Mouse (Mus musculus) G1E (cell line): ENCODE measurements around the gene Nck2. TPM values are rescaled to one million over a fixed set of nuclear protein-coding genes. Genes with fewer than 3 reads are reported as not detected.

Source experiments
- ATAC-seq: 2 replicates; pipeline ENCODE4 v1.8.0; 2016; ENCODE audit warnings: mild to moderate bottlenecking; ENCODE audit not compliant: insufficient number of reproducible peaks, poor library complexity, low FRiP score, severe bottlenecking; ENCODE audit errors: extremely low read depth
- DNase-seq: peaks from one replicate; pipeline ENCODE4 v3.0.0; 2012; ENCODE audit warnings: low spot score
- H3K27me3 ChIP-seq: 2 replicates; pipeline ENCODE4 v1.6.1; 2012; ENCODE audit warnings: mild to moderate bottlenecking, low read length, inconsistent platforms; ENCODE audit not compliant: insufficient read depth
- H3K36me3 ChIP-seq: replicated peaks from 2 replicates; pipeline ENCODE3; 2012; ENCODE audit warnings: mild to moderate bottlenecking, inconsistent platforms
- H3K4me1 ChIP-seq: 2 replicates; pipeline ENCODE4 v1.6.1; 2012; ENCODE audit warnings: low read depth, low read length, inconsistent platforms, mixed read lengths; ENCODE audit not compliant: insufficient read depth
- H3K4me3 ChIP-seq: 2 replicates; pipeline ENCODE4 v1.5.1; 2012; ENCODE audit warnings: low read depth, mild to moderate bottlenecking, inconsistent platforms, low read length, moderate library complexity, mixed read lengths
- H3K9me3 ChIP-seq: replicated peaks from 2 replicates; pipeline ENCODE4 v1.6.1; 2012; ENCODE audit warnings: inconsistent platforms
- CTCF ChIP-seq: IDR thresholded peaks from 2 replicates; pipeline ENCODE4 v1.5.1; 2012; ENCODE audit warnings: low read depth, low read length, inconsistent platforms, mixed read lengths
- GATA1 ChIP-seq: IDR thresholded peaks from 2 replicates; pipeline ENCODE4 v1.6.1; 2012; ENCODE audit warnings: borderline replicate concordance, low read length, inconsistent platforms, mixed read lengths
- GATA2 ChIP-seq: IDR thresholded peaks from 2 replicates; pipeline ENCODE4 v1.6.1; 2012; ENCODE audit warnings: low read depth, low read length, inconsistent platforms, borderline replicate concordance
- POLR2AphosphoS5 ChIP-seq: IDR thresholded peaks from 2 replicates; pipeline ENCODE4 v1.6.1; 2012; ENCODE audit warnings: low read depth, low read length, inconsistent platforms; ENCODE audit not compliant: insufficient replicate concordance
- TAL1 ChIP-seq: conservative IDR thresholded peaks from 2 replicates; pipeline ENCODE4 v1.6.1; 2012; ENCODE audit warnings: low read depth, low read length, inconsistent platforms, mixed read lengths
- polyA plus RNA-seq: library from polyadenylated mRNA; stranded (reverse); fragments of >175 nt; gene quantifications from 2 replicates; pipeline ENCODE4 v1.2.3, GENCODE M21; 2012
- total RNA-seq, 2 experiments: library from RNA; stranded (forward) in 1 of 2; stranded (reverse) in 1 of 2; fragments of 200-1000 nt in 1 of 2; fragments of >200 nt in 1 of 2; fragmentation: Nextera tagmentation in 1 of 2; gene quantifications; 2 replicates each; pipeline ENCODE4 v1.2.3; 2014 to 2017

Gene Nck2
- total and polyA plus RNA-seq, 3 experiments, result 45.3 to 101 (median 54.4) TPM

GRCm38 (mm10) chr1:43399602-43400216 lies 44.7 kb upstream of the Nck2 start:
- Histone ChIP-seq H3K9me3 (no peaks in the 10 kb centered on the region), H3K27me3 (no peaks in the 10 kb centered on the region), H3K36me3 (no peaks in the 10 kb centered on the region), H3K4me1 (peaks cover 34% of the 10 kb centered on the region), H3K4me3 (peak overlapping the region; percentile 13; the same call in 1 of the 2 replicates)
- ATAC-seq (peak; percentile 75), DNase-seq (peak; percentile 25)
- no peak for TF ChIP-seq POLR2AphosphoS5
- no peak for TF ChIP-seq GATA1
- TF ChIP-seq TAL1, result no peak; the same call in 1 of the 2 replicates
- no peak for TF ChIP-seq CTCF
- no peak for TF ChIP-seq GATA2

GRCm38 (mm10) chr1:43400655-43401054 lies 43.7 kb upstream of the Nck2 start:
- Histone ChIP-seq H3K27me3 (no peaks in the 10 kb centered on the region), H3K36me3 (no peaks in the 10 kb centered on the region), H3K4me3 (no peak overlapping the region), H3K9me3 (no peaks in the 10 kb centered on the region), H3K4me1 (peaks cover 40% of the 10 kb centered on the region)
- ATAC-seq, result no peak
- TF ChIP-seq POLR2AphosphoS5, result no peak
- no peak for TF ChIP-seq TAL1
- TF ChIP-seq CTCF, result no peak
- no peak for TF ChIP-seq GATA2
- TF ChIP-seq GATA1, result no peak
- DNase-seq, result no peak

- Histone ChIP-seq H3K27me3 (no peaks in the 10 kb centered on the region), H3K4me3 (no peak overlapping the region), H3K4me1 (peaks cover 40% of the 10 kb centered on the region), H3K36me3 (no peaks in the 10 kb centered on the region), H3K9me3 (no peaks in the 10 kb centered on the region)
- no peak for TF ChIP-seq GATA2
- TF ChIP-seq TAL1, result no peak
- no peak for TF ChIP-seq POLR2AphosphoS5
- TF ChIP-seq CTCF, result no peak
- no peak for TF ChIP-seq GATA1
- DNase-seq, result no peak
- ATAC-seq, result no peak
Measured at GRCm38 (mm10) chr1:43403341-43403740, 41.0 kb upstream of the Nck2 start.

GRCm38 (mm10) chr1:43404693-43405678 lies 39.4 kb upstream of the Nck2 start:
- TF ChIP-seq CTCF (no peak), TAL1 (no peak), POLR2AphosphoS5 (no peak), GATA1 (no peak)
- Histone ChIP-seq H3K27me3 (peaks cover 2% of the 10 kb centered on the region; the same call in 1 of the 2 replicates), H3K9me3 (no peaks in the 10 kb centered on the region), H3K4me1 (peaks cover 36% of the 10 kb centered on the region), H3K36me3 (no peaks in the 10 kb centered on the region), H3K4me3 (no peak overlapping the region)
- no peak for ATAC-seq
- DNase-seq, result no peak

- no peaks in the 10 kb centered on the region for H3K9me3 ChIP-seq
- DNase-seq (no peak), ATAC-seq (no peak)
- H3K4me1 ChIP-seq, result peaks cover 41% of the 10 kb centered on the region
- TF ChIP-seq GATA1, result no peak
- TF ChIP-seq GATA2, result no peak
- TF ChIP-seq POLR2AphosphoS5, result no peak
- TF ChIP-seq TAL1, result no peak
- no peak for TF ChIP-seq CTCF
- no peaks in the 10 kb centered on the region for H3K36me3 ChIP-seq
- no peak overlapping the region for H3K4me3 ChIP-seq
- peaks cover 2% of the 10 kb centered on the region; the same call in 1 of the 2 replicates for H3K27me3 ChIP-seq
Measured at GRCm38 (mm10) chr1:43409019-43409418, 35.4 kb upstream of the Nck2 start.

- Histone ChIP-seq H3K4me1 (peaks cover 46% of the 10 kb centered on the region), H3K9me3 (no peaks in the 10 kb centered on the region), H3K4me3 (no peak overlapping the region), H3K27me3 (peaks cover 2% of the 10 kb centered on the region; the same call in 1 of the 2 replicates), H3K36me3 (no peaks in the 10 kb centered on the region)
- ATAC-seq, result peak; percentile 23
- no peak for TF ChIP-seq POLR2AphosphoS5
- TF ChIP-seq GATA1, result no peak
- no peak for TF ChIP-seq TAL1
- no peak for TF ChIP-seq GATA2
- TF ChIP-seq CTCF, result no peak
- DNase-seq, result no peak
Measured at GRCm38 (mm10) chr1:43412825-43413224, 31.6 kb upstream of the Nck2 start.
